Mouse (Mus musculus) cerebellum, adult 11-12 months (tissue): ENCODE results near the gene Serf2.
"Not testable (repeated sequence)": the region's sequence is repeated elsewhere in the genome, so short reads cannot be mapped to it uniquely, and the experiment has no call there.

Experiments
- DNase-seq: peaks from one replicate; pipeline ENCODE4 v3.0.0; 2022

Serf2 gene

GRCm38 (mm10) chr2:121448136-121448535 is 859 bp upstream of the Serf2 start:
- DNase-seq = no peak

GRCm38 (mm10) chr2:121449545-121450011 is 583 bp downstream of the Serf2 start:
- DNase-seq = no peak

GRCm38 (mm10) chr2:121450093-121450492 is 1.1 kb downstream of the Serf2 start:
- no peak for DNase-seq

GRCm38 (mm10) chr2:121452361-121452760 is 3.4 kb downstream of the Serf2 start:
- no peak for DNase-seq

GRCm38 (mm10) chr2:121452990-121453389 is 4.0 kb downstream of the Serf2 start, which contains the start of gene Hypk:
Gene Hypk (plus strand): TSS chr2:121453290.
- no peak for DNase-seq

- no peak for DNase-seq
Measured at GRCm38 (mm10) chr2:121453917-121454316, 4.9 kb downstream of the Serf2 start.

- no peak for DNase-seq
Measured at GRCm38 (mm10) chr2:121455534-121455933, 6.5 kb downstream of the Serf2 start.

- DNase-seq = peak; percentile 70
Measured at GRCm38 (mm10) chr2:121456692-121457642, 8.0 kb downstream of the Serf2 start, which contains the start of gene Serinc4. Gene Serinc4 (minus strand): TSS chr2:121456781.

GRCm38 (mm10) chr2:121460071-121460470 is 11.1 kb downstream of the Serf2 start:
- no peak for DNase-seq

- DNase-seq = not testable (repeated sequence)
Measured at GRCm38 (mm10) chr2:121468982-121469381, 20.0 kb downstream of the Serf2 start.

- not testable (repeated sequence) for DNase-seq
Measured at GRCm38 (mm10) chr2:121472783-121473182, 23.8 kb downstream of the Serf2 start.

GRCm38 (mm10) chr2:121473301-121474179 is 24.5 kb downstream of the Serf2 start, which contains the start of gene Mfap1b:
Gene Mfap1b (minus strand): TSS chr2:121474067.
- DNase-seq = peak; percentile 81

- DNase-seq = no peak
Measured at GRCm38 (mm10) chr2:121474180-121474535, 25.2 kb downstream of the Serf2 start.

GRCm38 (mm10) chr2:121475306-121475705 is 26.3 kb downstream of the Serf2 start:
- DNase-seq = not testable (repeated sequence)

GRCm38 (mm10) chr2:121477491-121478266 is 28.7 kb downstream of the Serf2 start:
- DNase-seq = no peak

- DNase-seq = no peak
Measured at GRCm38 (mm10) chr2:121480498-121480897, 31.5 kb downstream of the Serf2 start.

- DNase-seq = not testable (repeated sequence)
Measured at GRCm38 (mm10) chr2:121480916-121481315, 31.9 kb downstream of the Serf2 start.

GRCm38 (mm10) chr2:121483576-121483975 is 34.6 kb downstream of the Serf2 start:
- DNase-seq = no peak

GRCm38 (mm10) chr2:121484403-121484802 is 35.4 kb downstream of the Serf2 start:
- DNase-seq = not testable (repeated sequence)

GRCm38 (mm10) chr2:121501550-121501949 is 52.6 kb downstream of the Serf2 start:
- not testable (repeated sequence) for DNase-seq

GRCm38 (mm10) chr2:121505942-121506882 is 57.2 kb downstream of the Serf2 start, which contains the start of the genes Mfap1a and Wdr76:
Gene Mfap1a (minus strand): TSS chr2:121506665.
Gene Wdr76 (plus strand): TSS chr2:121506723.
- DNase-seq = peak; percentile 81
